Mouse (Mus musculus) heart, adult 10 weeks (tissue): ENCODE results near the gene Capg. TPM values are rescaled to one million over a fixed set of nuclear protein-coding genes. Genes with fewer than 3 reads are reported as not detected.

Experiments
- polyA plus RNA-seq: library from polyadenylated mRNA; stranded (reverse); fragments of 350-450 nt; fragmentation: Illumina TruSeq; extraction: RNeasy Lipid Tissue Mini Kit (QIAGEN cat#74804); gene quantifications from one replicate; pipeline ENCODE4 v1.2.3, GENCODE M21; 2014; ENCODE audit warnings: low read depth, low replicate concordance

Capg gene
- 18.2 TPM for polyA plus RNA-seq

DNA sequence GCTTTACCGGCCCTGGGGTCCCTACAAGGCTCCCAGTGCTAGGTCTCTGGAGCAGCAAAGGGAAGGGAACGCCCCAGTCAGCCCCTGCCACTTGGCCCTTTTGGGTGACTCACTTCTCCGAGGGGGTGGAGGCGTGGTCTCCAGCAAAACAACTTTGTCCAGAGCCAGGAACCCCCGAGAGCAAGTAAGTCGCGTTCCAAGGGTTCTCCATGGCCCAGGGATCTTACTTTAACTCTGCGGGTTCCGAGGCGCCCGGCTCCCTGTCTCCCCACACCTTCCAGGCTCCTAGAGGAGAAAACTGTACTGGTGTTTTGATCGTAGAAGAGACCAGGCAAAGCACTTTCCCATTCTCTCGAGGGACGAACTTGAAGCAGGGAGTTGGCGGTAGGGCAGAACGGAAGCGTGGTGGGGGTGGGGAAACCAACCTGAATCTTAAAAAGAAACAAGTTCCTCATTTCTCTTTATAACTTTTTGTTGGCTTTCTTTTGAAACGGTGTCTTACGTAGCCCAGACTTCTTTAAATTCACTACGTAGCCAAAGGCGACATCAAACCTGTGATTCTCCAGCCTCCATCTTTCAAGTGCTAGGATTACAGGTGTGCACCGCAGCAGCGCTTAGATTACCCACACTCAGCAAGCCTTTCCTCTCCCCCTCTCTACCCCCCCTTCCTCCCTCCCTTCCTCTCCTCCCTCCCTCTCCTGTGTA lies at the start of gene Capg:
Gene Capg (plus strand): TSS at position 109 of the 705 bp plus-strand sequence.

DNA sequence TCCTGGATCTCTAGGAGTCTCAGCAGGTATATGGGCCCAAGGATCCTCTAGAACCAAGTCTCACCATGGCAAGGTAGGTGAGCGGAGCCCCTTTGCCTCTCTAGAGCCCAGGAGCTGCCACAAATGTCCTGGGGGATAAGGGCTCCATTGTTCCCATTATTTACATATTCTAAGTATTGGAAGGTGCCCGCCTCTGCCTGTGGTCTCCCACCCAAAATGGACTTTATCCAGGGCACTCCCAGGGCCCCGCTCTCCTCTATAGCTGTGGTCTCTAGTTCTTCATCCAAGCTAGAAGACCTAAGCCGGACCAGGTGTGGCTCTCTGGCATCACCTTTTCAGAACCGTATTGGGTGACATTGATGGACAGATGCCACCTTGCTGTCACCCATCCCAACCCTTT lies 22.6 kb upstream of the Capg start, which contains the start of gene Sh2d6:
Gene Sh2d6 (minus strand): TSS at position 101 of the 400 bp plus-strand sequence.

DNA sequence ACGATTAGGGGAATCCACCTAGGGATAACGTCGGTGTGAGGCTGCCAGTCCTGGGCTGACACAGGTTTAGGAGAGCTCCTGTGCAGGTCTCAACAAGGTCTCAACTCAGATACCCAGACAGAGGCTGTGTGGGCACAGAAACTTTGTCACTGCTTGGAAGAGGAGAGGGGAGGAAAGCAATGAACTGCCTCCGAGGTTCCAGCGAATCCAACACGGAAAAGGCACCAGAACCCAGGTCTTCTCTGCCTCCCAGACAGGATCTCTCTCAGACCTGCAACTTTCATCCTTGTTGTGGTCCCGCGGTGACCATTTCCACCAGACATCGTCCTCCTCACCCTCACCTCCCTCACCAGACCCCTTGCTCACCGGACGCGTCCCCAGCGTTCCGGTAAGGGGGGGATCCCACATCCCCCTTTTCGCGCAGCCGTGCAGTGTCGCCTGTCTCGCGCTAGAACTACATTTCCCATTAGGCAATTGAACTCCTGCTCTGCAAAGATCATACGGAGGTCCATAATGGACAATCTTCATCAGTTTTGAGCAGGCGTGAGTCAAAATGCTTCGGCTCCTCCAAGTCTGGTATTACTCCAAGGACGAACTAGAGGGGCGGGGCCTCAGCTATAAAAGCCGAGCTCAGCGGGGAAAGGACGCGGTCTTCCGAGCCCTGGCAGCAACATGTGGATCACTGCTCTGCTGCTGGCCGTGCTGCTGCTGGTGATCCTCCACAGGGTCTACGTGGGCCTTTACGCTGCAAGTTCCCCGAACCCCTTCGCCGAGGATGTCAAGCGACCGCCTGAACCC lies 54.0 kb downstream of the Capg start, which contains the start of the genes Elmod3 and Retsat:
Gene Elmod3 (minus strand): TSS at position 458 of the 798 bp plus-strand sequence.
Gene Retsat (plus strand): TSS at position 520 of the 798 bp plus-strand sequence.

Other genes starting within 250 kb of the Capg start
- gene Sftpb, start 239.8 kb upstream of the Capg start, polyA plus RNA-seq = not detected
- gene Usp39, start 199.2 kb upstream of the Capg start, polyA plus RNA-seq = 15.8 TPM
- 13.1 TPM for gene 0610030E20Rik, start 197.1 kb upstream of the Capg start, polyA plus RNA-seq
- 40.1 TPM for gene Tmem150a, start 188.9 kb upstream of the Capg start, polyA plus RNA-seq
- gene Rnf181, start 177.4 kb upstream of the Capg start, polyA plus RNA-seq = 71.2 TPM
- gene Vamp5, start 163.9 kb upstream of the Capg start, polyA plus RNA-seq = 93.9 TPM
- gene Vamp8, start 153.7 kb upstream of the Capg start, polyA plus RNA-seq = 110 TPM
- gene Ggcx, start 130.1 kb upstream of the Capg start, polyA plus RNA-seq = 23.4 TPM
- 213 TPM for gene Mat2a, start 104.8 kb upstream of the Capg start, polyA plus RNA-seq
- gene Sh2d6, start 22.7 kb upstream of the Capg start, polyA plus RNA-seq = not detected
- 23.2 TPM for gene Elmod3, start 54.0 kb downstream of the Capg start, polyA plus RNA-seq
- gene Retsat, start 54.1 kb downstream of the Capg start, polyA plus RNA-seq = 61.5 TPM
- gene Tgoln1, start 72.6 kb downstream of the Capg start, polyA plus RNA-seq = 62.4 TPM
- gene Tcf7l1, start 244.9 kb downstream of the Capg start, polyA plus RNA-seq = 9.0 TPM